Mouse (Mus musculus) cerebellum, adult (tissue): Measurements from ENCODE around the gene Ccnd3.

Experiments
- ATAC-seq: cut with Nextera tagmentation; 2 replicates; pipeline ENCODE4 v1.9.2; 2017; ENCODE audit warnings: mild to moderate bottlenecking, moderate library complexity, mixed read lengths; ENCODE audit not compliant: insufficient number of reproducible peaks, low FRiP score, low TSS enrichment

Ccnd3 gene

GRCm38 (mm10) chr17:47642992-47643391 is 138.1 kb downstream of the Ccnd3 start:
- no peak for ATAC-seq

GRCm38 (mm10) chr17:47646683-47647082 is 141.8 kb downstream of the Ccnd3 start:
- no peak for ATAC-seq

- ATAC-seq: no peak
These were observed 144.1 kb downstream of the Ccnd3 start for GRCm38 (mm10) chr17:47648966-47649365.
